Mouse (Mus musculus): Measurements from ENCODE around the gene Mylk. TPM values are rescaled to one million over a fixed set of nuclear protein-coding genes. Genes with fewer than 3 reads are reported as not detected.

The Mylk gene
- polyA plus RNA-seq, 1 experiment = 6.3 TPM

GRCm38 (mm10) chr16:34758205-34758604, 13.2 kb downstream of the Mylk start:
- TF ChIP-seq CTCF (IDR thresholded peaks at IDR 0.05; ENCODE audit: borderline replicate concordance, insufficient read depth, low read depth, low read length) (no peak), POLR2A (IDR thresholded peaks at IDR 0.05; ENCODE audit: borderline replicate concordance, insufficient read depth, low read length) (no peak)
- no peak overlapping the region for H3K27ac ChIP-seq (ENCODE audit: insufficient read depth, low read length)
- H3K4me3 ChIP-seq (replicated peaks; ENCODE audit: insufficient read depth, low read depth, low read length) = no peak overlapping the region
- no peaks in the 10 kb centered on the region for H3K4me1 ChIP-seq (ENCODE audit: control insufficient read depth, insufficient read depth, low read length)
- no peak for DNase-seq
- WGBS = 47% methylated on average over 5 of the region's 5 CpGs
- no peaks in the 10 kb centered on the region for H3K27me3 ChIP-seq (ENCODE audit: control insufficient read depth, insufficient read depth, low read length)

GRCm38 (mm10) chr16:34763959-34764591, 19.1 kb downstream of the Mylk start:
- WGBS = 76% methylated on average over 9 of the region's 9 CpGs
- no peak overlapping the region for H3K27ac ChIP-seq (ENCODE audit: insufficient read depth, low read length)
- no peak for DNase-seq
- no peak for TF ChIP-seq CTCF (IDR thresholded peaks at IDR 0.05; ENCODE audit: borderline replicate concordance, insufficient read depth, low read depth, low read length)
- TF ChIP-seq POLR2A (IDR thresholded peaks at IDR 0.05; ENCODE audit: borderline replicate concordance, insufficient read depth, low read length) = no peak
- H3K4me1 ChIP-seq (ENCODE audit: control insufficient read depth, insufficient read depth, low read length) = no peaks in the 10 kb centered on the region
- no peak overlapping the region for H3K4me3 ChIP-seq (replicated peaks; ENCODE audit: insufficient read depth, low read depth, low read length)
- no peaks in the 10 kb centered on the region for H3K27me3 ChIP-seq (ENCODE audit: control insufficient read depth, insufficient read depth, low read length)

- Histone ChIP-seq H3K27me3 (ENCODE audit: control insufficient read depth, insufficient read depth, low read length) (no peaks in the 10 kb centered on the region), H3K4me3 (replicated peaks; ENCODE audit: insufficient read depth, low read depth, low read length) (no peak overlapping the region), H3K27ac (ENCODE audit: insufficient read depth, low read length) (no peak overlapping the region), H3K4me1 (ENCODE audit: control insufficient read depth, insufficient read depth, low read length) (no peaks in the 10 kb centered on the region)
- no peak for DNase-seq
- 97% methylated on average over 1 of the region's 1 CpGs for WGBS
- TF ChIP-seq CTCF (IDR thresholded peaks at IDR 0.05; ENCODE audit: borderline replicate concordance, insufficient read depth, low read depth, low read length) = no peak
- no peak for TF ChIP-seq POLR2A (IDR thresholded peaks at IDR 0.05; ENCODE audit: borderline replicate concordance, insufficient read depth, low read length)
Measured at GRCm38 (mm10) chr16:34765666-34766065, 20.7 kb downstream of the Mylk start.

GRCm38 (mm10) chr16:34766193-34766592, 21.2 kb downstream of the Mylk start:
- no peak for TF ChIP-seq CTCF (IDR thresholded peaks at IDR 0.05; ENCODE audit: borderline replicate concordance, insufficient read depth, low read depth, low read length)
- no peak for TF ChIP-seq POLR2A (IDR thresholded peaks at IDR 0.05; ENCODE audit: borderline replicate concordance, insufficient read depth, low read length)
- no peaks in the 10 kb centered on the region for H3K4me1 ChIP-seq (ENCODE audit: control insufficient read depth, insufficient read depth, low read length)
- WGBS = 98% methylated on average over 1 of the region's 1 CpGs
- no peak overlapping the region for H3K27ac ChIP-seq (ENCODE audit: insufficient read depth, low read length)
- H3K4me3 ChIP-seq (replicated peaks; ENCODE audit: insufficient read depth, low read depth, low read length) = no peak overlapping the region
- DNase-seq = no peak
- no peaks in the 10 kb centered on the region for H3K27me3 ChIP-seq (ENCODE audit: control insufficient read depth, insufficient read depth, low read length)

GRCm38 (mm10) chr16:34767443-34767842, 22.4 kb downstream of the Mylk start:
- 95% methylated on average over 2 of the region's 2 CpGs for WGBS
- H3K4me3 ChIP-seq (replicated peaks; ENCODE audit: insufficient read depth, low read depth, low read length) = no peak overlapping the region
- H3K27me3 ChIP-seq (ENCODE audit: control insufficient read depth, insufficient read depth, low read length) = no peaks in the 10 kb centered on the region
- TF ChIP-seq CTCF (IDR thresholded peaks at IDR 0.05; ENCODE audit: borderline replicate concordance, insufficient read depth, low read depth, low read length) (no peak), POLR2A (IDR thresholded peaks at IDR 0.05; ENCODE audit: borderline replicate concordance, insufficient read depth, low read length) (no peak)
- no peak for DNase-seq
- no peaks in the 10 kb centered on the region for H3K4me1 ChIP-seq (ENCODE audit: control insufficient read depth, insufficient read depth, low read length)
- no peak overlapping the region for H3K27ac ChIP-seq (ENCODE audit: insufficient read depth, low read length)

- H3K27me3 ChIP-seq (ENCODE audit: control insufficient read depth, insufficient read depth, low read length) = no peaks in the 10 kb centered on the region
- no peak for TF ChIP-seq POLR2A (IDR thresholded peaks at IDR 0.05; ENCODE audit: borderline replicate concordance, insufficient read depth, low read length)
- TF ChIP-seq CTCF (IDR thresholded peaks at IDR 0.05; ENCODE audit: borderline replicate concordance, insufficient read depth, low read depth, low read length) = no peak
- DNase-seq = no peak
- H3K27ac ChIP-seq (ENCODE audit: insufficient read depth, low read length) = no peak overlapping the region
- 37% methylated on average over 4 of the region's 4 CpGs for WGBS
- H3K4me3 ChIP-seq (replicated peaks; ENCODE audit: insufficient read depth, low read depth, low read length) = no peak overlapping the region
- H3K4me1 ChIP-seq (ENCODE audit: control insufficient read depth, insufficient read depth, low read length) = no peaks in the 10 kb centered on the region
Measured at GRCm38 (mm10) chr16:34768436-34768835, 23.4 kb downstream of the Mylk start.

- WGBS = 56% methylated on average over 4 of the region's 4 CpGs
- TF ChIP-seq CTCF (IDR thresholded peaks at IDR 0.05; ENCODE audit: borderline replicate concordance, insufficient read depth, low read depth, low read length) (no peak), POLR2A (IDR thresholded peaks at IDR 0.05; ENCODE audit: borderline replicate concordance, insufficient read depth, low read length) (no peak)
Measured at GRCm38 (mm10) chr16:34770127-34770526, 25.1 kb downstream of the Mylk start.

GRCm38 (mm10) chr16:34772445-34773032, 27.5 kb downstream of the Mylk start:
- TF ChIP-seq POLR2A (IDR thresholded peaks at IDR 0.05; ENCODE audit: borderline replicate concordance, insufficient read depth, low read length) = no peak
- no peak for TF ChIP-seq CTCF (IDR thresholded peaks at IDR 0.05; ENCODE audit: borderline replicate concordance, insufficient read depth, low read depth, low read length)
- DNase-seq = no peak
- Histone ChIP-seq H3K27me3 (ENCODE audit: control insufficient read depth, insufficient read depth, low read length) (no peaks in the 10 kb centered on the region), H3K27ac (ENCODE audit: insufficient read depth, low read length) (no peak overlapping the region), H3K4me1 (ENCODE audit: control insufficient read depth, insufficient read depth, low read length) (no peaks in the 10 kb centered on the region), H3K4me3 (replicated peaks; ENCODE audit: insufficient read depth, low read depth, low read length) (no peak overlapping the region)
- WGBS = 33% methylated on average over 4 of the region's 4 CpGs

More at GRCm38 (mm10) chr16:34770127-34770526, 25.1 kb downstream of the Mylk start:
- H3K4me1 ChIP-seq (ENCODE audit: control insufficient read depth, insufficient read depth, low read length) = no peaks in the 10 kb centered on the region
- H3K27ac ChIP-seq (ENCODE audit: insufficient read depth, low read length) = no peak overlapping the region
- no peaks in the 10 kb centered on the region for H3K27me3 ChIP-seq (ENCODE audit: control insufficient read depth, insufficient read depth, low read length)
- H3K4me3 ChIP-seq (replicated peaks; ENCODE audit: insufficient read depth, low read depth, low read length) = no peak overlapping the region
- DNase-seq = no peak

Measured in cerebellum, adult 2 months (tissue).